Mouse (Mus musculus): ENCODE results near the gene Areg. TPM values are rescaled to one million over a fixed set of nuclear protein-coding genes. Genes with fewer than 3 reads are reported as not detected.
A peak's percentile ranks its signal among the peaks of the same experiment; 100 is the strongest.

Gene Areg
- polyA plus RNA-seq, 1 experiment: 0.10 TPM

- no peaks in the 10 kb centered on the region for H3K4me1 ChIP-seq (ENCODE audit: control insufficient read depth, insufficient read depth, low read length)
- H3K27ac ChIP-seq (ENCODE audit: insufficient read depth, low read length): no peak overlapping the region
- H3K4me3 ChIP-seq (ENCODE audit: insufficient read depth, low read length): no peak overlapping the region
- TF ChIP-seq CTCF (IDR thresholded peaks at IDR 0.05; ENCODE audit: extremely low read depth, insufficient read depth, low read length) (no peak), POLR2A (IDR thresholded peaks at IDR 0.05; ENCODE audit: extremely low read depth, insufficient read depth, low read length) (no peak)
These were observed 24.8 kb upstream of the Areg start for GRCm38 (mm10) chr5:91114574-91114973.

- H3K4me1 ChIP-seq (ENCODE audit: control insufficient read depth, insufficient read depth, low read length): no peaks in the 10 kb centered on the region
- TF ChIP-seq CTCF (IDR thresholded peaks at IDR 0.05; ENCODE audit: extremely low read depth, insufficient read depth, low read length) (no peak), POLR2A (IDR thresholded peaks at IDR 0.05; ENCODE audit: extremely low read depth, insufficient read depth, low read length) (no peak)
- H3K27ac ChIP-seq (ENCODE audit: insufficient read depth, low read length): no peak overlapping the region
- no peak overlapping the region for H3K4me3 ChIP-seq (ENCODE audit: insufficient read depth, low read length)
These were observed 20.8 kb upstream of the Areg start for GRCm38 (mm10) chr5:91118618-91119017.

GRCm38 (mm10) chr5:91123404-91123803 is 16.0 kb upstream of the Areg start:
- Histone ChIP-seq H3K27ac (ENCODE audit: insufficient read depth, low read length) (no peak overlapping the region), H3K4me1 (ENCODE audit: control insufficient read depth, insufficient read depth, low read length) (no peaks in the 10 kb centered on the region), H3K4me3 (ENCODE audit: insufficient read depth, low read length) (no peak overlapping the region)
- TF ChIP-seq POLR2A (IDR thresholded peaks at IDR 0.05; ENCODE audit: extremely low read depth, insufficient read depth, low read length) (no peak), CTCF (IDR thresholded peaks at IDR 0.05; ENCODE audit: extremely low read depth, insufficient read depth, low read length) (no peak)

- TF ChIP-seq POLR2A (IDR thresholded peaks at IDR 0.05; ENCODE audit: extremely low read depth, insufficient read depth, low read length) (no peak), CTCF (IDR thresholded peaks at IDR 0.05; ENCODE audit: extremely low read depth, insufficient read depth, low read length) (no peak)
- H3K27ac ChIP-seq (ENCODE audit: insufficient read depth, low read length): no peak overlapping the region
- H3K4me1 ChIP-seq (ENCODE audit: control insufficient read depth, insufficient read depth, low read length): no peaks in the 10 kb centered on the region
- H3K4me3 ChIP-seq (ENCODE audit: insufficient read depth, low read length): no peak overlapping the region
These were observed 15.3 kb upstream of the Areg start for GRCm38 (mm10) chr5:91124140-91124539.

- no peak overlapping the region for H3K27ac ChIP-seq (ENCODE audit: insufficient read depth, low read length)
- no peak overlapping the region for H3K4me3 ChIP-seq (ENCODE audit: insufficient read depth, low read length)
- H3K4me1 ChIP-seq (ENCODE audit: control insufficient read depth, insufficient read depth, low read length): no peaks in the 10 kb centered on the region
- TF ChIP-seq POLR2A (IDR thresholded peaks at IDR 0.05; ENCODE audit: extremely low read depth, insufficient read depth, low read length): no peak
- TF ChIP-seq CTCF (IDR thresholded peaks at IDR 0.05; ENCODE audit: extremely low read depth, insufficient read depth, low read length): no peak
These were observed 12.8 kb upstream of the Areg start for GRCm38 (mm10) chr5:91126623-91127022.

GRCm38 (mm10) chr5:91134961-91135360 is 4.4 kb upstream of the Areg start:
- Histone ChIP-seq H3K4me1 (ENCODE audit: control insufficient read depth, insufficient read depth, low read length) (no peaks in the 10 kb centered on the region), H3K27ac (ENCODE audit: insufficient read depth, low read length) (no peak overlapping the region), H3K4me3 (ENCODE audit: insufficient read depth, low read length) (no peak overlapping the region)
- TF ChIP-seq POLR2A (IDR thresholded peaks at IDR 0.05; ENCODE audit: extremely low read depth, insufficient read depth, low read length): no peak

GRCm38 (mm10) chr5:91138970-91139369 is 429 bp upstream of the Areg start:
- TF ChIP-seq CTCF (IDR thresholded peaks at IDR 0.05; ENCODE audit: extremely low read depth, insufficient read depth, low read length) (no peak), POLR2A (IDR thresholded peaks at IDR 0.05; ENCODE audit: extremely low read depth, insufficient read depth, low read length) (no peak)
- Histone ChIP-seq H3K27ac (ENCODE audit: insufficient read depth, low read length) (no peak overlapping the region), H3K4me3 (ENCODE audit: insufficient read depth, low read length) (peak overlapping the region; percentile 41), H3K4me1 (ENCODE audit: control insufficient read depth, insufficient read depth, low read length) (no peaks in the 10 kb centered on the region)

GRCm38 (mm10) chr5:91140896-91141448 is 1.6 kb downstream of the Areg start:
- TF ChIP-seq CTCF (IDR thresholded peaks at IDR 0.05; ENCODE audit: extremely low read depth, insufficient read depth, low read length): no peak
- TF ChIP-seq POLR2A (IDR thresholded peaks at IDR 0.05; ENCODE audit: extremely low read depth, insufficient read depth, low read length): no peak
- Histone ChIP-seq H3K4me1 (ENCODE audit: control insufficient read depth, insufficient read depth, low read length) (no peaks in the 10 kb centered on the region; the same call in 1 of the 2 replicates), H3K27ac (ENCODE audit: insufficient read depth, low read length) (no peak overlapping the region), H3K4me3 (ENCODE audit: insufficient read depth, low read length) (no peak overlapping the region)

GRCm38 (mm10) chr5:91144971-91145370 is 5.6 kb downstream of the Areg start:
- TF ChIP-seq CTCF (IDR thresholded peaks at IDR 0.05; ENCODE audit: extremely low read depth, insufficient read depth, low read length) (no peak), POLR2A (IDR thresholded peaks at IDR 0.05; ENCODE audit: extremely low read depth, insufficient read depth, low read length) (no peak)
- H3K4me3 ChIP-seq (ENCODE audit: insufficient read depth, low read length): no peak overlapping the region
- H3K27ac ChIP-seq (ENCODE audit: insufficient read depth, low read length): no peak overlapping the region
- H3K4me1 ChIP-seq (ENCODE audit: control insufficient read depth, insufficient read depth, low read length): no peaks in the 10 kb centered on the region; the same call in 1 of the 2 replicates

- no peak for TF ChIP-seq CTCF (IDR thresholded peaks at IDR 0.05; ENCODE audit: extremely low read depth, insufficient read depth, low read length)
- no peak for TF ChIP-seq POLR2A (IDR thresholded peaks at IDR 0.05; ENCODE audit: extremely low read depth, insufficient read depth, low read length)
- H3K4me1 ChIP-seq (ENCODE audit: control insufficient read depth, insufficient read depth, low read length): no peaks in the 10 kb centered on the region; the same call in 1 of the 2 replicates
These were observed 7.6 kb downstream of the Areg start for GRCm38 (mm10) chr5:91147001-91147400.

More at GRCm38 (mm10) chr5:91147001-91147400, 7.6 kb downstream of the Areg start:
- Histone ChIP-seq H3K27ac (ENCODE audit: insufficient read depth, low read length) (no peak overlapping the region), H3K4me3 (ENCODE audit: insufficient read depth, low read length) (no peak overlapping the region)

Measured in cortical plate, adult 2 months (tissue).